Mouse (Mus musculus) hindbrain, embryonic 15.5 days (tissue): ENCODE measurements at regions not wholly inside any gene's neighbourhood (a gene's known extent, or its start where the extent isn't known, plus 50 kb on each side); places are given as distances from the start of the nearest gene placed in this dataset.

ENCODE experiments used
- ATAC-seq: fragments of 200-750 bp; cut with Nextera tagmentation; 2 replicates; pipeline ENCODE4 v1.8.0; 2017; ENCODE audit warnings: low read depth, moderate number of reproducible peaks, moderate TSS enrichment; ENCODE audit not compliant: low FRiP score
- H3K27ac ChIP-seq: fragments of 300-500 bp; sonication (generic); replicated peaks from 2 replicates; pipeline ENCODE4 v1.5.1; 2015; ENCODE audit warnings: mild to moderate bottlenecking, inconsistent platforms
- H3K27me3 ChIP-seq: fragments of 300-500 bp; sonication (generic); 2 replicates; pipeline ENCODE4 v1.6.1; 2015; ENCODE audit warnings: control low read depth, inconsistent platforms
- H3K36me3 ChIP-seq: fragments of 300-500 bp; sonication (generic); 2 replicates; pipeline ENCODE4 v1.6.1; 2015; ENCODE audit warnings: control low read depth, inconsistent platforms
- H3K4me1 ChIP-seq: fragments of 300-500 bp; sonication (generic); replicated peaks from 2 replicates; pipeline ENCODE4 v1.6.1; 2015; ENCODE audit warnings: control low read depth, inconsistent platforms
- H3K4me2 ChIP-seq: fragments of 300-500 bp; sonication (generic); 2 replicates; pipeline ENCODE4 v1.6.1; 2015; ENCODE audit warnings: moderate library complexity, mild to moderate bottlenecking, inconsistent platforms
- H3K4me3 ChIP-seq: fragments of 300-500 bp; sonication (generic); 2 replicates; pipeline ENCODE4 v1.5.1; 2015; ENCODE audit warnings: mild to moderate bottlenecking, inconsistent platforms
- H3K9ac ChIP-seq: fragments of 300-500 bp; sonication (generic); 2 replicates; pipeline ENCODE4 v1.6.1; 2015; ENCODE audit warnings: inconsistent platforms
- H3K9me3 ChIP-seq: fragments of 300-500 bp; sonication (generic); 2 replicates; pipeline ENCODE4 v1.6.1; 2016; ENCODE audit warnings: control low read depth, inconsistent platforms
- WGBS: fragments of 180-500 bp; shearing (Covaris S2); methylation state at CpG from one replicate; pipeline ENCODE4 v1.1.7; 2015; 5-methylcytosine and 5-hydroxymethylcytosine counted together

DNA sequence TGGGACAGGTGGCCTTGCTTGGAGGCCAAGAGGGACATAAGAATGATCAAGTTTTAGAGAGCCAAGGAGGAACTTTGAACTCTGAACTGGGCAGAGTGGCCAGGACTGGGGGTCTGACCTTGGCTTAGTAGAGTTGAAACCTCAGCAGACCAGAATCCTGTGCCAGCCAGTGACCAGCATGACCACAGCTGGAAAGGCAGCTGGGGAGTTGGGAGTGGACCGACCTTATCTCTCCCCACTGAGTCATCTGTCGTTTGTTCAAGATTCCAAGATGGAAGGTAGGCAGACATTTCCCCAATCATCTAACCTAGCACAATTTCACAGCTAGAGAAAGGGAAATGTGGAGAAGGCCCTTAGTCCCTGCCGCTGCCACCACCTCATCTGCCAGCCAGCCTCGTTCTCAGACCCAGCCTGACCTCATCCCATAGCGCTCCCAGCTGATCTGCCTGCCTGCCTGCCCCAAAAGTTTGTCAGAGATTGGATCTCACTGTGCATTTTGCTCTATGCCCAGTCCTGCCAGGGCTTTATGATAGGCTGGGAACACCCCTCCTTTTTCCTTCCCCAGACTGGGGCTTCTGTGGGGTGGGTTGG is 53.1 kb upstream of the Btrc start:
- Histone ChIP-seq H3K4me3 (0 out of 2 replicates have a peak overlapping the region, but pooled peaks have one; percentile 4), H3K9ac (peak overlapping the region; percentile 8; the same call in 1 of the 2 replicates), H3K4me2 (peak overlapping the region; percentile 43), H3K27ac (peak overlapping the region; percentile 71), H3K27me3 (no peaks in the 10 kb centered on the region), H3K9me3 (no peaks in the 10 kb centered on the region), H3K4me1 (peaks cover 41% of the 10 kb centered on the region), H3K36me3 (no peaks in the 10 kb centered on the region)
- 34% methylated on average over 5 of the region's 5 CpGs for WGBS
- peak; percentile 21; the same call in 1 of the 2 replicates for ATAC-seq

DNA sequence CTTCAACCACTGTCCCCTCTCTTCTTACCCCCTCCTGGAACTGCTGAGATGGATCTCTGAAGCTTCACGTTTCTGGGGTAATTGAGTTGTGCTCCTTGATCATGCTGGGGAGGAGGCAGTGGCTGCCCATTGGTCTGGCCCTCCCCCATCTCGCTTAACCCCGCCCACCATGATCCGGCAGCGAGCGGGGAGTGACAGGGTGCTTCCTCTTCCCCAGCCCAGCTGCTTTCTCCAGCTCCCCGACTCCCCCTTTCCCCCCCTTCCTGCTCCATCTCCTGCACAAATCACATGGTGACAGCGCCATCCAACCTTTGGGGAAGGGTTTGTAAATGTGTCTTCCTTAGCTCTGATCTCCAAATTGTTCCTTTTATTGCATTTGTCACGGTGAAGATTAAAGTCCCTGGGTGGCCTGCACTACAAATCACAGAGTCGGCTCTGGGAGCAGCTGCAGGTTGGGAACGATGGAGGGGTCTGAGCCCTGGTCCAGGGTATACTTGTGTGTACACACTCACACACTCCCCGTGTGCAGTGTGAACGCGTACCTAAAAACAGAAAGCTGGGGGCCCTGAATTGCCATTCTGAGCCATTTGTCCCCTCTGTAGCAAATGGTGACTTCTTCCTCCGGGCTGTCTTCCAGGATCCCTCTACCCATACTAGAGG is 52.5 kb upstream of the Btrc start:
- peak; percentile 65 for ATAC-seq
- Histone ChIP-seq H3K36me3 (no peaks in the 10 kb centered on the region), H3K27ac (peak overlapping the region; percentile 71), H3K4me2 (peak overlapping the region; percentile 43), H3K9me3 (no peaks in the 10 kb centered on the region), H3K4me1 (peaks cover 41% of the 10 kb centered on the region), H3K27me3 (no peaks in the 10 kb centered on the region), H3K4me3 (0 out of 2 replicates have a peak overlapping the region, but pooled peaks have one; percentile 4), H3K9ac (peak overlapping the region; percentile 8; the same call in 1 of the 2 replicates)
- WGBS: 9% methylated on average over 15 of the region's 15 CpGs

DNA sequence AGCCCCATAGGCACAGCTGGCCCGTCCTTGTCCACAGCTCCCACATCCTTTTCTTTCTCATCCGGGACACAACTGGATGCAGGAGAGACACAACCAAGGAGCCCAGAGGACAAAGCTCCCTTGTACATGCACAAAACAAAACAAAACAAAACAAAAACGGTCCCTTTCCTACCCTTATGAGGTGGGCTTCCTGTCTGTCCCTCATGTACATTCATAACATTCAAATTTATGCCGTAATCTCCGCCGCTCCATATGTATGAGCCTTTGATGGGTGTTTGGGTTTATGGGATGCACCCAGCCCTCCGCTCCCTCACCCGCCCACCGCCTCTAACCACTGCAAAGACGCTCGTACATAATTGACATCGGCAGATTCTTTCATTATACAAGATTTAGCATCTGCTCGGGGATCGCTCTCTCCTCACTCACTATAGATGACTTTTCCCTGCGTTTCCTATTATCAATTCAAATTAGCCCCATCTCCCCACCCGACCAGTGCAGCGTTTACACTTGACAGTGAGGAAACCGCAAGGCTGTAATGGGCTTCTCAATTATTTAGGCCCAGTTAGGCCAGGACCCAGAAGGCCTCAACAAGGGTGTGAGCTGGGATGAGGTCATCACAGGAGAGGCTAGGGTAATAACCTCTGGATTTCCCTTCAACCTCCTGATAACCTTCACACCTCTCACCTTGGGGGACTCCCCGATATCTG is 51.5 kb upstream of the Btrc start:
- Histone ChIP-seq H3K9me3 (no peaks in the 10 kb centered on the region), H3K4me1 (peaks cover 40% of the 10 kb centered on the region), H3K4me3 (no peak overlapping the region), H3K9ac (no peak overlapping the region), H3K4me2 (peak overlapping the region; percentile 43; the same call in 1 of the 2 replicates), H3K27me3 (no peaks in the 10 kb centered on the region), H3K36me3 (no peaks in the 10 kb centered on the region), H3K27ac (peak overlapping the region; percentile 71)
- WGBS: 20% methylated on average over 19 of the region's 19 CpGs
- ATAC-seq: peak; percentile 60

DNA sequence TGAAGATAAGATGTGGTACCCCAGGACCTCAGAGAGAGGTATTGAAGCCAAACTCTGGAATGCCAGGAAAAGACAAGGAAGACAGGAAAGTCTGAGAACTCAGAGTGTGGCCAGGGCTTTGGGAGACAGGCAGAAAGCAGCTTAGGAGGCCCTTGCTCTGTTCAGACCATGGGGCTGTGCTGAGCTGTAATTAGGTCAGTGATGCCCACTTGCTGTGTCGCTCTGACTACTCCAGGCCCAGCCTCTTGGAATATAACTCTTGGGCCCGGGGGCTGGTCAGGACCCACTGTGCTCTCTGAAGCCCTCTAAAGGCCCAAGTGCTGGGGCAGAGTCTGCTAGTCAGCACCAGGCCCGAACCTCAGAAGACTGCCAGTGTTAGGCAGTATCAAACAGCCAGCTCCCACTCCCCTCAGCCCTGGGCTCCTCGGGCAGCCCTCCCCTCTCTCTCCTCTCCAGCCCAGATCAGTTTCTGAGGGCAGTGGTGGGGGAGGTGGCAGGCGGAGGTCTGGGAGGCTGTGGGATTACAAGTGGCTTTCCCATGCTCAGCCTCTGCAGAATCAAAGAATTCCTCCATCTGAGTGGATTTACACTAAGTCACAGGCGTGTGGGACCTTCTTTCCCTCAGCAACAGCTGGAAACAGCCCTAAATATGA is 50.7 kb upstream of the Btrc start:
- Histone ChIP-seq H3K4me1 (peaks cover 42% of the 10 kb centered on the region), H3K9me3 (no peaks in the 10 kb centered on the region), H3K36me3 (no peaks in the 10 kb centered on the region), H3K4me2 (no peak overlapping the region), H3K27me3 (no peaks in the 10 kb centered on the region), H3K9ac (no peak overlapping the region), H3K27ac (peak overlapping the region; percentile 71), H3K4me3 (no peak overlapping the region)
- ATAC-seq: peak; percentile 29; the same call in 1 of the 2 replicates
- 22% methylated on average over 6 of the region's 6 CpGs for WGBS
